Mouse (Mus musculus) MEL (cell line): ENCODE results near the gene Mtmr4.

Source experiments
- CHD2 ChIP-seq: IDR thresholded peaks from 2 replicates; pipeline ENCODE4 v1.6.1; 2011; ENCODE audit warnings: low read length, improper control_type of control experiment
- CTCF ChIP-seq, 3 experiments: IDR thresholded peaks in 2 of 3; conservative IDR thresholded peaks in 1 of 3; 2 replicates each; pipeline ENCODE4 v1.5.1; 2011 to 2012; ENCODE audit warnings: low read length in 3 of 3, low read depth in 2 of 3, mild to moderate bottlenecking in 2 of 3, improper control_type of control experiment in 1 of 3, inconsistent platforms in 1 of 3, mixed read lengths in 1 of 3, moderate library complexity in 1 of 3; ENCODE audit not compliant: control insufficient read depth in 1 of 3, insufficient read depth in 1 of 3, poor library complexity in 1 of 3, severe bottlenecking in 1 of 3
- EP300 ChIP-seq, 2 experiments: IDR thresholded peaks; 2 replicates each; pipeline ENCODE4 v1.6.1; 2011; ENCODE audit warnings: improper control_type of control experiment in 2 of 2, low read length in 2 of 2, low read depth in 1 of 2, mild to moderate bottlenecking in 1 of 2
- ETS1 ChIP-seq: IDR thresholded peaks from 2 replicates; pipeline ENCODE4 v1.6.1; 2012; ENCODE audit warnings: low read depth, mild to moderate bottlenecking, inconsistent platforms, low read length, improper control_type of control experiment, moderate library complexity
- GABPA ChIP-seq: IDR thresholded peaks from 2 replicates; pipeline ENCODE4 v1.6.1; 2012; ENCODE audit warnings: low read depth, mild to moderate bottlenecking, inconsistent platforms, low read length, improper control_type of control experiment, moderate library complexity
- GATA1 ChIP-seq: IDR thresholded peaks from 2 replicates; pipeline ENCODE4 v1.6.1; 2011; ENCODE audit warnings: low read depth, low read length, improper control_type of control experiment
- MXI1 ChIP-seq: IDR thresholded peaks from 2 replicates; pipeline ENCODE4 v1.6.1; 2011; ENCODE audit warnings: mild to moderate bottlenecking, low read depth, low read length, improper control_type of control experiment
- POLR2A ChIP-seq, 2 experiments: IDR thresholded peaks; 2 replicates each; pipeline ENCODE4 v1.6.1; 2011 to 2012; ENCODE audit warnings: low read length in 2 of 2, mild to moderate bottlenecking in 2 of 2, control low read depth in 1 of 2, improper control_type of control experiment in 1 of 2, low read depth in 1 of 2, moderate library complexity in 1 of 2; ENCODE audit not compliant: control insufficient read depth in 1 of 2, insufficient read depth in 1 of 2, poor library complexity in 1 of 2
- POLR2AphosphoS2 ChIP-seq: IDR thresholded peaks from 2 replicates; pipeline ENCODE4 v1.6.1; 2011; ENCODE audit warnings: low read length, improper control_type of control experiment
- SIN3A ChIP-seq: IDR thresholded peaks from 2 replicates; pipeline ENCODE4 v1.6.1; 2012; ENCODE audit warnings: low read length, improper control_type of control experiment, inconsistent platforms
- TAL1 ChIP-seq: IDR thresholded peaks from 2 replicates; pipeline ENCODE4 v1.6.1; 2012; ENCODE audit warnings: mild to moderate bottlenecking, inconsistent platforms, low read length, moderate library complexity, mixed read lengths

DNA sequence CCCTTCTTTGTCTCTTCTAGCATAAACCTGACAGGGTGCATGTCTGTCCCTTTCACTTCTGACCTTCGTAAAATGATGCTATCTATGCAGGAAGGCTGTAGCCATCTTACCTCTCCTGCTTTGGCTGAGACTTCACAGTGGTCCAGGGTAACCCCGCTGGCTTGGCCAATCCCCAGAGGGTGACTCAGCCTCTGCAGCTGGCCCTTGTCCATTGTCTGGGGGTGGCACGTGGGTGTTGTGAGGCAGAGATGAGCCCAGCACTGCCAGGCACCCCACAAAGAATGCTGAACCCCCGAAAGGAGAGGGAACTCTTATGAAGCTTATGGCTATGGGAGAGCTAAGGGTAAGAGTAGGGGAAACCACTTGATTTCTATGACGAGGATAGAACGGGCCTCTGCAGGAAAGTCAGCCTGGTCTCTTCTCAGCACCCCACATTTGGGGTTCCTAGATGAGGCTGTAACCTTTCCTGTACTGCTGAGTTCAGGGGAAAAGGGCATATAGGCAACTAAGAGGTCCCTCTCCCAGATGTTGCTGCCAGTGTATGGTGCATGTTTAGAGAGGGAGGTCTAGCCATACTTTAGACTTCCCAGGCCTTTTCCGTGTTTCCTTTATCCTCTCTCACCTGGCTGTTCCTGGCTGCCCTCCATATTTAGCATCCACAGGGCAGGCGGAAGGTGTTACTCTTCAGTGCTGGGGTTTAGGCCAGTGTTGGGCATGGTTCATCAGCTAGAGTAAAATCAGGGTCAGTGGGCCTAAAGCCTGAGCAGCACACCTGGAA is 9.8 kb upstream of the Mtmr4 start:
- TF ChIP-seq GATA1 (no peak), TAL1 (no peak), CTCF (IDR thresholded peaks at IDR 0.05 in 2 of 3, conservative IDR thresholded peaks at IDR 0.05 in 1 of 3; ENCODE audit: control insufficient read depth in 1 of 3, insufficient read depth in 1 of 3, low read depth in 2 of 3, low read length in 3 of 3, poor library complexity in 1 of 3, severe bottlenecking in 1 of 3) (no peak), POLR2A (IDR thresholded peaks at IDR 0.05; ENCODE audit: control insufficient read depth in 1 of 2, insufficient read depth in 1 of 2, low read depth in 1 of 2, low read length in 2 of 2, poor library complexity in 1 of 2) (no peak), GABPA (no peak), EP300 (IDR thresholded peaks at IDR 0.05; ENCODE audit: low read depth in 1 of 2, low read length in 2 of 2) (no peak), MXI1 (no peak), ETS1 (no peak), SIN3A (no peak), CHD2 (no peak), POLR2AphosphoS2 (no peak)
